Mouse (Mus musculus) liver, embryonic 14.5 days (tissue): ENCODE results near the gene Mmel1. TPM values are rescaled to one million over a fixed set of nuclear protein-coding genes. Genes with fewer than 3 reads are reported as not detected.

Experiments used
- ATAC-seq: fragments of 200-750 bp; cut with Nextera tagmentation; 2 replicates; pipeline ENCODE4 v1.8.0; 2017; ENCODE audit warnings: moderate number of reproducible peaks, mild to moderate bottlenecking, moderate library complexity; ENCODE audit not compliant: insufficient read depth
- DNase-seq, 3 experiments: peaks; one replicate each; pipeline ENCODE4 v3.0.0-alpha.2; 2012 to 2013; ENCODE audit warnings: low read depth in 3 of 3, low spot score in 3 of 3
- H3K27ac ChIP-seq: fragments of 300-500 bp; sonication (generic); 2 replicates; pipeline ENCODE4 v1.5.1; 2014; ENCODE audit warnings: moderate library complexity, mild to moderate bottlenecking, control low read depth, inconsistent platforms
- H3K27me3 ChIP-seq: fragments of 300-500 bp; sonication (generic); 2 replicates; pipeline ENCODE4 v1.6.1; 2014; ENCODE audit warnings: mild to moderate bottlenecking, low read length, moderate library complexity; ENCODE audit not compliant: control insufficient read depth, insufficient read depth
- H3K36me3 ChIP-seq: fragments of 300-500 bp; sonication (generic); replicated peaks from 2 replicates; pipeline ENCODE4 v1.6.1; 2014; ENCODE audit warnings: low read depth; ENCODE audit not compliant: control insufficient read depth, insufficient read depth
- H3K4me1 ChIP-seq, 2 experiments: fragments of 200-500 bp in 1 of 2; fragments of 300-500 bp in 1 of 2; sonication (generic) in 1 of 2; replicated peaks; 2 replicates each; pipeline ENCODE4 v1.6.1; 2012 to 2014; ENCODE audit warnings: antibody characterized with exemption in 1 of 2, inconsistent platforms in 1 of 2, low read length in 1 of 2; ENCODE audit not compliant: control insufficient read depth in 2 of 2, insufficient read depth in 2 of 2
- H3K4me2 ChIP-seq: fragments of 300-500 bp; sonication (generic); 2 replicates; pipeline ENCODE4 v1.6.1; 2014; ENCODE audit warnings: low read depth, mild to moderate bottlenecking, control low read depth, moderate library complexity
- H3K4me3 ChIP-seq, 2 experiments: fragments of 200-500 bp in 1 of 2; fragments of 300-500 bp in 1 of 2; sonication (generic) in 1 of 2; 2 replicates each; pipeline ENCODE4 v1.5.1; 2012 to 2014; ENCODE audit warnings: low read depth in 2 of 2, low read length in 2 of 2, mild to moderate bottlenecking in 2 of 2, control low read depth in 1 of 2, inconsistent platforms in 1 of 2, moderate library complexity in 1 of 2; ENCODE audit not compliant: insufficient read depth in 1 of 2
- H3K9ac ChIP-seq: fragments of 300-500 bp; sonication (generic); replicated peaks from 2 replicates; pipeline ENCODE4 v1.6.1; 2014; ENCODE audit warnings: mild to moderate bottlenecking, control low read depth, moderate library complexity
- H3K9me3 ChIP-seq: fragments of 300-500 bp; sonication (generic); 2 replicates; pipeline ENCODE4 v1.6.1; 2016; ENCODE audit warnings: low read length, mixed read lengths; ENCODE audit not compliant: control insufficient read depth
- CTCF ChIP-seq: IDR thresholded peaks from 2 replicates; pipeline ENCODE4 v1.5.1; 2016; ENCODE audit warnings: antibody characterized with exemption, low read depth, control low read depth
- EP300 ChIP-seq: IDR thresholded peaks from 2 replicates; pipeline ENCODE4 v1.6.1; 2016; ENCODE audit warnings: antibody characterized with exemption, low read depth
- WGBS: fragments of 180-500 bp; shearing (Covaris S2); extraction: QIAGEN DNeasy Blood & Tissue Kit; methylation state at CpG from one replicate; pipeline ENCODE4 v1.1.7; 2014; ENCODE audit not compliant: insufficient replicate concordance; 5-methylcytosine and 5-hydroxymethylcytosine counted together
- polyA plus RNA-seq, 2 experiments: library from polyadenylated mRNA; depleted of rRNA in 1 of 2; stranded (reverse) in 1 of 2; unstranded in 1 of 2; fragments of >200 nt; fragmentation: Nextera tagmentation in 1 of 2; extraction: Ambion mirVana in 1 of 2; gene quantifications; 2 replicates each; pipeline versions ENCODE4 v1.2.1 to v1.2.3; 2012 to 2014

The Mmel1 gene
- polyA plus RNA-seq, 2 experiments: 2.4 to 2.7 TPM

GRCm38 (mm10) chr4:154922931-154923330 lies 53.5 kb downstream of the Mmel1 start:
- Histone ChIP-seq H3K4me2 (peak overlapping the region; percentile 76), H3K27ac (peak overlapping the region; percentile 11; the same call in 1 of the 2 replicates), H3K27me3 (no peaks in the 10 kb centered on the region), H3K36me3 (peaks cover 83% of the 10 kb centered on the region), H3K4me1 (peaks cover 25 to 36% of the 10 kb centered on the region in 2 experiments), H3K9me3 (no peaks in the 10 kb centered on the region), H3K9ac (peak overlapping the region; percentile 40), H3K4me3 (peak overlapping the region; percentile 0 to 30; a peak in 2 of 4 replicates)
- ATAC-seq: no peak
- WGBS: 87% methylated on average over 5 of the region's 5 CpGs
- no peak for DNase-seq
- no peak for TF ChIP-seq EP300
- no peak for TF ChIP-seq CTCF

DNA sequence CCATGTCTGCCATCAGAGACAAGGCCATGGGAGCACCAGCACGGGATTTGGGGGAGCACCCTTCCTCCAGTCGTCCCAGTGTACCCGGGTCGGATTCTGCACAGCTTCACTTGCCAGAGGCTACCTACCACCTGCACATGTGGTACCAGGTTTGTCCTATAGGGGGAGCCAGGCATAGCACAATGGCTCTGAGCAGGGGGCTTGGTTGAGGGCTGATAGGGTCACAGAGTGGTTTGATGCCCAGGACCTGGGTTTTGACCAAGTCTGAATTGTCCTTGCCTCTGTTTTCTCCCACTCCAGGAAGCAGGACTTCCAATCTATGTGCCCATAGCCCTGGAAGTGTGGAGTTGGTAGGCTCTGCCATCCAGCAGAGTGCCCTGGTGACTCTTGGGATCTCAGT lies 56.0 kb downstream of the Mmel1 start:
- Histone ChIP-seq H3K4me2 (peak overlapping the region; percentile 76), H3K36me3 (peaks cover 62% of the 10 kb centered on the region), H3K9ac (peak overlapping the region; percentile 97), H3K27me3 (no peaks in the 10 kb centered on the region), H3K9me3 (no peaks in the 10 kb centered on the region), H3K4me1 (peaks cover 44 to 53% of the 10 kb centered on the region in 2 experiments), H3K27ac (peak overlapping the region; percentile 42), H3K4me3 (peak overlapping the region; percentile 90 to 95)
- 48% methylated on average over 4 of the region's 4 CpGs for WGBS
- no peak for DNase-seq
- no peak for ATAC-seq
- TF ChIP-seq EP300 (no peak), CTCF (peak; percentile 94)

DNA sequence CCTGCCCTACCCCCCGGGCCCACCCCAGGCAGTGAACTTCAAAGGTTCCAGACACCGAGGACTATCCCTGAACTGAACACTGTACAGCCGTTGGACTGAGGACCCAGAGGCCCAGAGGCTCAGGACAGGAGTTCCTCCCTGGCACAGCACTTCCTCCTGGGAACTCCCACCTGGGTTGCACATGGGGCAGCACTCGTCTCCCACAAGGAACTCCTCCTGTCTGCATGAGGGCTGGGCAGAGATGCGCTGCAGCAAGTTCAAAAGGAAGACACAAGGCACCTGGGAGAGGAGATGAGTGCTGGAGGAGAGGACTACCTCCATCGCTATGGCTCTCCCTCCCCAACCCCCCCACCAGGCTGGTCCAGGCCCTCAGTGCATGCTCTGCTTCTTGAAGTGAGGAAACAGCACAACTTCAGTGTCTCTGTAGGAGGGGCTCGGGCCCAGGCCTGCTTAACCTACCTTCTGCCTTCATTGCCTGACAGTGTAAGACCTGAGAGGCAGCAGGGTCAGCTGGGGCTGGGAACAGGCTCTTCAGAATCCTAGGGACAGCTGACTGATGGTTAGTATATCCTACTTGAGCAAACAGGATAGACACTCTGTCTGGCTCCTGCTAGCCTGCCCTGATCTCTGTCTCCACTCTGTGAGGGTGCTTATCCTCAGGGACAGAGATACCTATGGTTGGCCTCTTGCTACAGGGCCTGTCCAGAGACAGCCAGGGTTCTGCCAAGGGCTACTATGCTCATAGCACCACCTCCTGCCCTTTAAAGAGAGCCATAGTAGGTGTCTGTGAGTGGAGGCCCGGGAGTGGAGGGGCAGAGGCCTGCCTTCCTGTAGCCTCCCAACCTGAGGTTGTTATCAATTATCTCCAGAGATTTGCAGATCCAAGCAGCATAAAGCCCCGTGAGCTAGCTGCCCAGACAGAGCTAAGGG lies 57.8 kb downstream of the Mmel1 start:
- DNase-seq (no peak), ATAC-seq (peak; percentile 36)
- H3K36me3 ChIP-seq: peaks cover 46% of the 10 kb centered on the region
- H3K9ac ChIP-seq: peak overlapping the region; percentile 97
- 31% methylated on average over 9 of the region's 9 CpGs for WGBS
- peak overlapping the region; percentile 90 to 95 for H3K4me3 ChIP-seq
- TF ChIP-seq CTCF (no peak), EP300 (no peak)
- peaks cover 41 to 49% of the 10 kb centered on the region in 2 experiments for H3K4me1 ChIP-seq
- peak overlapping the region; percentile 76 for H3K4me2 ChIP-seq
- peak overlapping the region; percentile 98 for H3K27ac ChIP-seq
- H3K9me3 ChIP-seq: no peaks in the 10 kb centered on the region
- H3K27me3 ChIP-seq: no peaks in the 10 kb centered on the region

DNA sequence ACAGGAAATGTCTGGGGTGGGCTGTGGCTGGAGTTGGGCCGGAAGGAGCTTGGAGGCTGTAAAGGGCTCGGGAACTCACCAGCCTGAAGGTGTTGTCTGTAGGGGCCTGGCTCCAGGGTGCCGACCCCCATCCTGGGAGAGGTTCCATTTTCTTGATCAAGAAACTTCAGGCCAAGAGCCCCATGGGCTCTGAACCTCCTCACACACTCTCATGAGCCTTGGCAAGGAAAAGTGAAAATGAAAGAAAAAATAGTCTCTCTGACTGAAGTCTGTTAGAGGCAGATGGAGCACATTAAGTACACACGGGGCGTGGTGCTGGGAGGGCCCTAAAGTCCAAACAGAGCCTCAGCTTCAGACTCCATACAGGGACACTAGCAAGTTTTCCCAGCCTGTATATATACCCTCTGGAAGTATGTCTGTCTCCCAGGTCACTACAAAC lies 58.5 kb downstream of the Mmel1 start:
- DNase-seq: no peak
- no peak for TF ChIP-seq CTCF
- TF ChIP-seq EP300: no peak
- peaks cover 39% of the 10 kb centered on the region for H3K36me3 ChIP-seq
- H3K9me3 ChIP-seq: no peaks in the 10 kb centered on the region
- ATAC-seq: peak; percentile 73
- peak overlapping the region; percentile 98 for H3K27ac ChIP-seq
- peaks cover 41 to 48% of the 10 kb centered on the region in 2 experiments for H3K4me1 ChIP-seq
- peak overlapping the region; percentile 76 for H3K4me2 ChIP-seq
- WGBS: under 1% methylated on average over 5 of the region's 5 CpGs
- peak overlapping the region; percentile 90 to 95 for H3K4me3 ChIP-seq
- H3K9ac ChIP-seq: peak overlapping the region; percentile 97
- H3K27me3 ChIP-seq: no peaks in the 10 kb centered on the region

GRCm38 (mm10) chr4:154928395-154929087 lies 59.2 kb downstream of the Mmel1 start, which contains the start of gene Tnfrsf14:
TSS of gene Tnfrsf14 (minus strand) at chr4:154928563.
- WGBS: 7% methylated on average over 12 of the region's 12 CpGs
- H3K4me1 ChIP-seq: peaks cover 41 to 48% of the 10 kb centered on the region in 2 experiments

More at GRCm38 (mm10) chr4:154928395-154929087, 59.2 kb downstream of the Mmel1 start, which contains the start of gene Tnfrsf14:
- peak within 1 kb of the TSS; percentile 76 for H3K4me2 ChIP-seq
- H3K36me3 ChIP-seq: peaks cover 33% of the 10 kb centered on the region
- H3K9me3 ChIP-seq: no peaks in the 10 kb centered on the region
- H3K27me3 ChIP-seq: no peaks in the 10 kb centered on the region
- ATAC-seq (peak; percentile 86), DNase-seq (peak; percentile 79 to 85 (median 83))
- peak within 1 kb of the TSS; percentile 90 to 95 for H3K4me3 ChIP-seq
- peak within 1 kb of the TSS; percentile 97 for H3K9ac ChIP-seq
- peak within 1 kb of the TSS; percentile 98 for H3K27ac ChIP-seq
- TF ChIP-seq EP300: peak; percentile 90
- no peak for TF ChIP-seq CTCF
